Mouse (Mus musculus): ENCODE measurements around the gene Klhl31. TPM values are rescaled to one million over a fixed set of nuclear protein-coding genes. Genes with fewer than 3 reads are reported as not detected.

The Klhl31 gene
- polyA plus RNA-seq, 1 experiment from 2014 or later: 0.94 TPM

DNA sequence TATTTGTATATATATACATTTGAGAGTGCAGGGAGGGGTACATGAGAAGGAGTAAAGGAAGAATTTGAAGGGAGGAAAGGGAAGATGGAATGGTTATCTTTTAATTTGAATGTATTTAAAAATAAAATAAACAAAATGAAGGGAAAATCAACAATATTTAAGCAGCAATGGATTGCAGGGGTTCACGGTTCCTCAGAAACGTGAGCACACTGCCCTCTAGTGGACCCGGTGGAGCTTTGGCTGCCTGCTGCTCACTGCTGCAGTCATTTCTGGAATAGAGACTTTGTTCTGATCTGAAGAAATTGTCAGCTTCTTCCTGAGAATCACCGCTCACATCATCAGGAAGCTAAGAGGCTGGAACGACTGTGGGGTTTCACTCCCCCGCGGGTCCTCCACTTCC lies 28.5 kb upstream of the Klhl31 start:
- WGBS: 29% methylated on average over 7 of the region's 7 CpGs
- ATAC-seq (ENCODE audit: low FRiP score): no peak
- Histone ChIP-seq H3K36me3 (no peaks in the 10 kb centered on the region), H3K27ac (no peak overlapping the region), H3K4me2 (replicated peaks) (no peak overlapping the region), H3K4me3 (no peak overlapping the region), H3K9ac (no peak overlapping the region), H3K27me3 (no peaks in the 10 kb centered on the region), H3K4me1 (no peaks in the 10 kb centered on the region), H3K9me3 (replicated peaks) (no peaks in the 10 kb centered on the region)

DNA sequence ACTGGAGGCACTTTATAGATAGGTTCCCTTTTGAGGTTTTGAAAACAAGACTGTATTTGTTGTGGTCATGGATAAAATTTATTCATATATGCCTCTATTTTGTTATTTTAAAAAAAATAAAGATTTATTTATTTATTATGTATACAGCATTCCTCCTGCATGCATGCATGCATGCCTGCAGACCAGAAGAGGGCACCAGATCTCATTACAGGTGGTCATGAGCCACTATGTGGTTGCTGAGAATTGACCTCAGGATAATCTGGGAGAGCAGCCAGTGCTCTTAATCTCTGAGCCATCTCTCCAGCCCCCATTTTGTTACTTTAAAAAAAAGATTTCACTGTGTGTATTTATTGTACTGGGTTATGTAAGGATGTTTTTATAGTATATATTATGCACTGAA lies 25.5 kb upstream of the Klhl31 start:
- Histone ChIP-seq H3K9me3 (replicated peaks) (no peaks in the 10 kb centered on the region), H3K9ac (no peak overlapping the region), H3K36me3 (no peaks in the 10 kb centered on the region), H3K4me1 (no peaks in the 10 kb centered on the region), H3K27ac (no peak overlapping the region), H3K4me2 (replicated peaks) (no peak overlapping the region), H3K27me3 (no peaks in the 10 kb centered on the region), H3K4me3 (no peak overlapping the region)
- ATAC-seq (ENCODE audit: low FRiP score): no peak

DNA sequence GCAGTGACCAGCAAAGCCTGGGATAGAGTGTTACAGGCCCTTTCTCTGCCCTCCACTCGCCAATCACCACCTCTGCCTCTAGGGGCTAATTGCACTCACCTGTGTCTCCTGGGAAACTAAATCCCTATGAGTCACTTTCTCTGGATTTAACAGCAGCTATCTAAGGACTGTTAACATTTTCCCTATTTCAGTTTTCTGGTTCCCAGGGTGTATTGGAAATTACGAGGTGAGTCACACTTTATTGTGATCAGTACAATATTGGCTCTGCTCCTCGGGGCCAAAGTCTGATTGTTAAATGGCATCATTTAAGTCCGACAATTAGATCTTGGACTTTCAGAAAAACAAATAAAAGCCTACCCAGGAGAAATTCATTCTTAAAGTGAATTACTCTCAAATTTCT lies 24.0 kb upstream of the Klhl31 start:
- H3K4me3 ChIP-seq: no peak overlapping the region
- 81% methylated on average over 4 of the region's 4 CpGs for WGBS
- H3K9me3 ChIP-seq (replicated peaks): no peaks in the 10 kb centered on the region
- H3K27me3 ChIP-seq: no peaks in the 10 kb centered on the region
- no peak overlapping the region for H3K27ac ChIP-seq
- no peak overlapping the region for H3K9ac ChIP-seq
- no peaks in the 10 kb centered on the region for H3K36me3 ChIP-seq
- ATAC-seq (ENCODE audit: low FRiP score): no peak
- H3K4me2 ChIP-seq (replicated peaks): no peak overlapping the region
- H3K4me1 ChIP-seq: no peaks in the 10 kb centered on the region

DNA sequence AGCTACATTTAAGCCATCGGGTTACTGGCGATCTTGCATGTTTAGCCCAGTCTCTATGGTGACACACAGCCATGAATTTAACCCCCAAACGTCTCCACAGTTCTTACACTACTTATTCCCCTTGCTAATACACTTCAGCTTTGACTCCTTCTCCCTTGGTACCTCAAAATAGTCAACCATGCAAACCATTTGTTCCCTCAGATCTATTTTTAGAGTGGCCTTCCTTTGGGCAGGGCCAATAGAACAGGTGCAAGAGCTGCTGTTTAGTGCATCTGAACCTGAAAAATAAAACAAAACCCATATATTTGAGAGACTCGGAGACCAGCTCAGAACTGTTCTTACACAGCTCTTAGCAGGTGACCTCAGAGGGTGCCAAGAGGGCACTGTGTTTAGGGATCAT lies 20.4 kb upstream of the Klhl31 start:
- 70% methylated on average over 4 of the region's 4 CpGs for WGBS

DNA sequence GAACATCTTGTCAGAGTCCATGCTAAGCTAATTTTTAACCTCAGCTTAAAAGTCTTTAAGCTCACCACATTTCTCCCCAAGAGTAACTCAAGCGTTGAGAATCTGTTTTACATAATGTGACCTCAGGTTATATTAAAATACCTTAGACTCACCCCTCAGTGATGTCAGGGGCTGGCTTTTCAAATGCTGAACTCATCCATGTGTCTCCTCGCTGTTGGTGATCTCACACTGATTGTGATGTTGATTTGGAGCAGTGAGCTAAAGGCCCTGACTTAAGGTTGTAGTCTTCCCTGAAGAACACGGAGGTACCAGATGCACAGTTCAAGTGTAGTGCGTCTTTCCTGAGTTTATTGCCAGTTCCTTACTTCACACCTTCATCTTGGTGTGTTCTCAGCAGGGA lies 19.5 kb upstream of the Klhl31 start:
- no peaks in the 10 kb centered on the region for H3K36me3 ChIP-seq
- ATAC-seq (ENCODE audit: low FRiP score): no peak
- H3K27me3 ChIP-seq: no peaks in the 10 kb centered on the region
- no peak overlapping the region for H3K4me2 ChIP-seq (replicated peaks)
- no peak overlapping the region for H3K27ac ChIP-seq
- 46% methylated on average over 4 of the region's 4 CpGs for WGBS
- H3K4me3 ChIP-seq: no peak overlapping the region
- H3K4me1 ChIP-seq: no peaks in the 10 kb centered on the region
- H3K9ac ChIP-seq: no peak overlapping the region
- H3K9me3 ChIP-seq (replicated peaks): no peaks in the 10 kb centered on the region

More for the DNA sequence above, 20.4 kb upstream of the Klhl31 start:
- Histone ChIP-seq H3K27me3 (no peaks in the 10 kb centered on the region), H3K4me2 (replicated peaks) (no peak overlapping the region), H3K27ac (no peak overlapping the region), H3K9ac (no peak overlapping the region), H3K9me3 (replicated peaks) (no peaks in the 10 kb centered on the region), H3K4me1 (no peaks in the 10 kb centered on the region), H3K4me3 (no peak overlapping the region), H3K36me3 (no peaks in the 10 kb centered on the region)
- ATAC-seq (ENCODE audit: low FRiP score): no peak

DNA sequence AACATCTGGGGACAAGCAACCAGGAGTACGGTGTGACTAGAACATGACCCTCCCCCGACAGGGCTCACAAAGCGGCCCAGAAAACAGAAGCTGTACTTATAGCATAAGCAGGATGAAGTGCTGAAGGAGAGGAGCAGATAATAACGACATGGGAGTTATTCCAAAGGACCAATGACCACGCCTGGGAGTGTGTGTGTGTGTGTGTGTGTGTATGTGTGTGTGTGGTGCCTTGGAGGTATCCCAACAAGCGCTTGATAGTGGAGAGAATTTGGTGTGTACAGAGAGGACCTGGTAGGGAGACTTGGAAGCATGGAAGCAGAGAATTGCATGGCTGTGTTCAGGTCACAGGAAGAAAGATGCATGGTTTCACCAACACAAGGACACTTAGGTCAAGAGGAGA lies 18.5 kb upstream of the Klhl31 start:
- Histone ChIP-seq H3K9me3 (replicated peaks) (no peaks in the 10 kb centered on the region), H3K4me2 (replicated peaks) (no peak overlapping the region), H3K36me3 (no peaks in the 10 kb centered on the region), H3K27me3 (no peaks in the 10 kb centered on the region), H3K4me3 (no peak overlapping the region), H3K9ac (no peak overlapping the region), H3K4me1 (no peaks in the 10 kb centered on the region), H3K27ac (no peak overlapping the region)
- no peak for ATAC-seq (ENCODE audit: low FRiP score)
- 81% methylated on average over 6 of the region's 6 CpGs for WGBS

DNA sequence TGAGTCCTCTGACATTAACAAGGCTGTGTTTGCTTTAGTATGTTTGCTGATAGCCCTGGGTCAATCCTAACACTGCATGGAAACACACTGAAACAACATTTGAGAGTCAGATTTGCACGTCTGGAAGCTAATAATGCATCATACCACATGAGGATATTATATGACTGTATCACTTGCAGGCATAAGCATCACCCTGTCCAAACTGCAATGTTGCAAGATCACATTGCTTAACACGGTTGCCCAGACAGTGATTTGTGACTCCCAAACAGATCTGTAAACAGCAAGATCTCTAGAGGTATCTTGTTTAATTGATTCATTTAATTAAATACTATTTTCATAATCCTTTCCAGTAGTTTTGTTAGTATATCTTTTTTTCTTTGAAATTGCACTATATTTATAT lies 17.9 kb upstream of the Klhl31 start:
- Histone ChIP-seq H3K9me3 (replicated peaks) (no peaks in the 10 kb centered on the region), H3K27ac (no peak overlapping the region), H3K36me3 (no peaks in the 10 kb centered on the region), H3K4me3 (no peak overlapping the region), H3K27me3 (no peaks in the 10 kb centered on the region), H3K4me1 (no peaks in the 10 kb centered on the region), H3K4me2 (replicated peaks) (no peak overlapping the region), H3K9ac (no peak overlapping the region)
- 87% methylated on average over 2 of the region's 2 CpGs for WGBS
- ATAC-seq (ENCODE audit: low FRiP score): no peak

DNA sequence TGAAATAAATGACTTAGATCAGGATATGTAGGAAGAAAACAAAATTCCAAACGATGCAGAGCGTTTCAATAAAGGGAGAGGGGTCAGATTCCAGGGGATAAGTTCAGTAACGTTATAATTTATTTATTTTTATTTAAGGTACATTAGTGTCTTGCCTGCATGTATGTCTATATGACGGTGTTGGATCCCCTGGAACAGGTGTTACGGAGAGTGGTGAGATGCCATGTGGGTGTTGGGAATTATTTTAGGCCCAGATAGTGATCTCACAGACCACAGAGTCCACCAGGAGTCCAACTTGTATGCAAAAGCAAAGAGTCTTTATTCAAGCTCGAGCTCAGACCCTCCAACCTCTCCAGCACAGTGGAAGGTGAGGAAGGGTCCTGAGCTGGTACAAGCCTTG lies 16.2 kb upstream of the Klhl31 start:
- Histone ChIP-seq H3K9me3 (replicated peaks) (no peaks in the 10 kb centered on the region), H3K4me1 (no peaks in the 10 kb centered on the region), H3K4me2 (replicated peaks) (no peak overlapping the region), H3K36me3 (no peaks in the 10 kb centered on the region), H3K9ac (no peak overlapping the region), H3K27me3 (no peaks in the 10 kb centered on the region), H3K27ac (no peak overlapping the region), H3K4me3 (no peak overlapping the region)
- WGBS: 86% methylated on average over 6 of the region's 6 CpGs
- ATAC-seq (ENCODE audit: low FRiP score): no peak

DNA sequence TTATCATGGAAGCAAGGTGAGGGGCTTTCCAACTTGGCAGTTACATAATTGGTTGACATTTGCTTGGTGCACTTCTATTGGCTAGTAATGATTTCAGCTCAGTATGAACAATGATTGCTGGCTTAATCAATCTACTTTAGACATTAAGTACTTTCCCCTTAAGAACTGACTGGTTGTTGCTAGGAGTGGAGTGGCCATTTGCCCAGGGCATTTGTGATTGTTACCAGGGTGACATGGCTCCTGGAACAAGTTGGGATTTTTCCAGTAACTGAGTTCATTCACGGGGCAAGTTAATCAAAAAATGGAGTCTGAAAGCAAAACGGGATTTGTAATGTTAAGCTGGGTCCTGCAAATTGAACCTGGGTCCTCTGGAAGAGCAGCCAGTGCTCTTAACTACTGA lies 15.8 kb upstream of the Klhl31 start:
- no peak overlapping the region for H3K27ac ChIP-seq
- WGBS: 56% methylated on average over 2 of the region's 2 CpGs
- ATAC-seq (ENCODE audit: low FRiP score): no peak

DNA sequence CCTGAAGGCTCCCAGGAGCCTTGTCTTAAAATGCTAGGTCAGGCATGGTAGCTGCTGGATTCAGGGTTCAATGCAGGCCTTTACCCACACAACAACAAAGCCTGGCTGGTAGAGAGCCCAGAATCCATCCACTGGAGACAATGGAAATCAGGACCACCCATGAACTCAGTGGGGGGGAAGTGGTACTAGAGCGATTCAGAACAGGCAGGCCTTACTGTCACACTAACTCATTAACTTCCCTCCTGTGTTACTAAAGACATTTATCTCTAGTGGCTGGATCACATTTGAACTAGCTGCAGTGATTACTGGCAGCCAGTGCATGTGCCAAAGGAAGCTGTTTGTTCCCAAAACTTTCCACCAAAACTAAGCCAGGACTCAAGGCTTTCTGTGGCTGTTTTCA lies 13.4 kb upstream of the Klhl31 start:
- WGBS: 13% methylated on average over 1 of the region's 1 CpGs
- Histone ChIP-seq H3K4me1 (no peaks in the 10 kb centered on the region), H3K36me3 (no peaks in the 10 kb centered on the region), H3K9me3 (replicated peaks) (no peaks in the 10 kb centered on the region), H3K4me2 (replicated peaks) (no peak overlapping the region), H3K4me3 (no peak overlapping the region), H3K27me3 (no peaks in the 10 kb centered on the region), H3K27ac (no peak overlapping the region), H3K9ac (no peak overlapping the region)
- no peak for ATAC-seq (ENCODE audit: low FRiP score)

More for the DNA sequence above, 15.8 kb upstream of the Klhl31 start:
- no peaks in the 10 kb centered on the region for H3K36me3 ChIP-seq
- H3K4me3 ChIP-seq: no peak overlapping the region
- no peak overlapping the region for H3K4me2 ChIP-seq (replicated peaks)
- H3K9me3 ChIP-seq (replicated peaks): no peaks in the 10 kb centered on the region
- no peaks in the 10 kb centered on the region for H3K4me1 ChIP-seq
- no peak overlapping the region for H3K9ac ChIP-seq
- no peaks in the 10 kb centered on the region for H3K27me3 ChIP-seq

DNA sequence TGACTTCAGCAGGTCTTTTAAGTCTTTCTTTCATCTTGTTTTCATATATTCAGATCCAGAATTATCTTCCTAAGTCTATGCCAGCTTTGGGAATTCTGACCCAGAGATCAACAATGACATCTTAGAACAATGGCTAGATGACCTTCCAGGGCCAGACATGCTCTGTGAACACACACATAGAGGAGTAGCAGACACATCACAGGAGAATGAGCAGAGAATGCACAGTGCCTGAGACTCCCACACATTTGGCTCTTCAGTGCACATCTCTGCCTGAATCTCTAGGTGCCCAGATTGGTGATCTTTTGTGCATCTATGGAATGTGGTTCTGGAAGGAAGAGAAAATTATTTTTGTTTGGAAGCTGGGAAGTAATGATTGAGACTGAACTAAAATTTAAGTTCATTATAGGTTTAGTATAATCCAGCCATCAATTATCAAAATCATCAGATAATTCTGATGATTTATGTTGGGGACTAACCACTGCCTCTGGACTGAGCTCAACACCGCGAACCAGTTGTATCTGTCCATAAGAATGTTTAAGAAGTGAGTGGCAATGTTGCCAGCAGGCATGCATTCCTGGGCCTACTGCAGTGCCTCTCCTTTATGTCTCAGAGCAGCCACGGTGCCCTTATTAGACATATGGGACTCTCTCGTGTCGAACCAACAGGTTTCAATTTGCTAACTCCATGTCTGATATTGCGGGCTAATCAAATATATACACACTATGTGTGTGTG lies 12.8 kb upstream of the Klhl31 start:
- no peak for ATAC-seq (ENCODE audit: low FRiP score)
- Histone ChIP-seq H3K4me2 (replicated peaks) (no peak overlapping the region), H3K27ac (no peak overlapping the region), H3K4me3 (no peak overlapping the region), H3K9ac (no peak overlapping the region), H3K9me3 (replicated peaks) (no peaks in the 10 kb centered on the region), H3K4me1 (no peaks in the 10 kb centered on the region), H3K36me3 (no peaks in the 10 kb centered on the region), H3K27me3 (no peaks in the 10 kb centered on the region)
- WGBS: 77% methylated on average over 6 of the region's 6 CpGs

DNA sequence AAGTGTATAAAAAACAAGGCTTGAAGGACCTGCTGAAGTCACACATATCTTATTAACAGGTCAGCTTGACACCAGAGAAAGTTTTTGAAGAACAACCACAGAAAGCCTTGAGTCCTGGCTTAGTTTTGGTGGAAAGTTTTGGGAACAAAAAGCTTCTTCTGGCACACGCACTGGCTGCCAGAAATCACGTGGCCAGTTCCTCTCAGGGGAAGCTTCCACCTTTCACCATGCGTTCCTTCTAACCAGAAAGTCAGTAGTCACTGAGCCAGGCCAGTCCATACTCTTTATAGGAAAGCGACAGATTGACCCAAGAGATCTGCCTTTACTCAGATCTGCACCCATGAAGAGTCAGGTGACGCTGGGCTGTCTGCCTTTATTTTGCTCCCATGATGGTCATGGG lies 12.1 kb upstream of the Klhl31 start:
- Histone ChIP-seq H3K9ac (no peak overlapping the region), H3K9me3 (replicated peaks) (no peaks in the 10 kb centered on the region), H3K4me2 (replicated peaks) (no peak overlapping the region), H3K27ac (no peak overlapping the region), H3K36me3 (no peaks in the 10 kb centered on the region), H3K27me3 (no peaks in the 10 kb centered on the region), H3K4me3 (no peak overlapping the region), H3K4me1 (no peaks in the 10 kb centered on the region)
- WGBS: 88% methylated on average over 5 of the region's 5 CpGs
- no peak for ATAC-seq (ENCODE audit: low FRiP score)

DNA sequence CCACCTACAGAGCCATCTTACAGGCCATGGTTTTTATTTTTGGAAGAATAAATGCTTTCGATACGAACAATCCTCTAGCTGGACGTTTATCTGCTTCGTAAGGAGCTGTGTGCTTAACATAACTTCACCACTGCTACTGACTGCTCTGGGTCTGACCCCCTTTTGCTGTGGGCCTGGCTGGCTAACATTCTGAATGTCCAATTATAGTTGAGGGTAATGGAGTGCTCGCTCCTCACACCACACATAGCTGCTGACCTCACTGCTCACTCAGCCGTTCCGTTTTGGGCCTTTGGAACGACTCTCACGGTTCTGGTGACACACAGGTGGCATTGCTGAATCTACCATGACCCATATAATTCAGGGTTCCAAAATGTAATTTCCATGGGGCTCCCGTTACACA lies 7.6 kb upstream of the Klhl31 start:
- H3K9ac ChIP-seq: no peak overlapping the region
- no peaks in the 10 kb centered on the region for H3K36me3 ChIP-seq
- 86% methylated on average over 10 of the region's 10 CpGs for WGBS
- no peak overlapping the region for H3K27ac ChIP-seq
- no peaks in the 10 kb centered on the region for H3K9me3 ChIP-seq (replicated peaks)
- H3K4me1 ChIP-seq: no peaks in the 10 kb centered on the region
- H3K27me3 ChIP-seq: no peaks in the 10 kb centered on the region
- no peak overlapping the region for H3K4me3 ChIP-seq
- ATAC-seq (ENCODE audit: low FRiP score): no peak
- no peak overlapping the region for H3K4me2 ChIP-seq (replicated peaks)
